Mouse (Mus musculus): ENCODE measurements around the gene H2afj.
A peak's percentile ranks its signal among the peaks of the same experiment; 100 is the strongest.

H2afj gene

GRCm38 (mm10) chr6:136845706-136846480 is 37.8 kb downstream of the H2afj start:
- no peak for DNase-seq (ENCODE audit: extremely low spot score, low spot score)

- no peak for DNase-seq (ENCODE audit: extremely low spot score, low spot score)
Measured at GRCm38 (mm10) chr6:136847267-136847666, 39.2 kb downstream of the H2afj start.

DNA sequence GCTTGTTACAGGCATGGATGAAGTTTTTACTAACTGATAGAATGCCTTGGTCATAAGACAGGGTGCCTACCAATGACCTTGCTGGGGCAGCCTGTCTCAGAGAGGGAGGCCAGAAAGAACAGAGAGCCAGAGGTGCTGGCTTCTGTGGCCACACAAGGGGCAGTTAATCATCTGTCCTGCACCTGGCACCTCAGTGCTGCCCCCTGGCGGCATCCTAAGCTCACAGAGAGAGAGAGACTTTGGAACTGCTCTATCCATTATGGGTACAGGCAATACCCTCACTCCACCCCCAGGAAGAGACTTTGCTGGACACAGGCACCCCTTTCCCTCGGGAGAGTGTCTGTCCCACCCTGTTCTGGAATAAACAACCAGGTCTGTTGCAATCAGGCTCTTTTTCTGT is 39.7 kb downstream of the H2afj start:
- DNase-seq (ENCODE audit: extremely low spot score, low spot score) = peak; percentile 49

DNA sequence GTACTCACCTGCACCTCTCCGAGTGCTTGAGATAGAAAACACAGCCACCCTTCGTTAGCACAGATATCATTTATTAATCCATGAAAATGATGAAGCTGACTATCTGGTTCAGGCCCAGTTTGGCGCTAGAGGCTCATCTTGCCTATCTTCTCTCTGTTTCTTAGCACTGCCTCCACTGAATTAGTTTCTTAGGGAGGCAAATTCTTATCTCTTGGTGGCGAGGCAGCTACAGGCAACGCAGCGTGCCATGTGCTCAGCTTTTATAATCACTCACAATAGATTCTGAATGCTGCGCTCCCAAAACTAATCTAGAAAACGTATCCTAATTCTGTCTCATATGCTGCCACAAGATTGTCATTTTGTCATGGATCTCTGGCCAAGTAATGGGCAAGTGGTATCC is 40.4 kb downstream of the H2afj start:
- no peak for DNase-seq (ENCODE audit: extremely low spot score, low spot score)

GRCm38 (mm10) chr6:136848971-136849370 is 40.9 kb downstream of the H2afj start:
- no peak for DNase-seq (ENCODE audit: extremely low spot score, low spot score)

GRCm38 (mm10) chr6:136850267-136850666 is 42.2 kb downstream of the H2afj start:
- no peak for DNase-seq (ENCODE audit: extremely low spot score, low spot score)

- DNase-seq (ENCODE audit: extremely low spot score, low spot score) = no peak
Measured at GRCm38 (mm10) chr6:136852348-136852747, 44.3 kb downstream of the H2afj start.

- no peak for DNase-seq (ENCODE audit: extremely low spot score, low spot score)
Measured at GRCm38 (mm10) chr6:136852762-136853161, 44.7 kb downstream of the H2afj start.

DNA sequence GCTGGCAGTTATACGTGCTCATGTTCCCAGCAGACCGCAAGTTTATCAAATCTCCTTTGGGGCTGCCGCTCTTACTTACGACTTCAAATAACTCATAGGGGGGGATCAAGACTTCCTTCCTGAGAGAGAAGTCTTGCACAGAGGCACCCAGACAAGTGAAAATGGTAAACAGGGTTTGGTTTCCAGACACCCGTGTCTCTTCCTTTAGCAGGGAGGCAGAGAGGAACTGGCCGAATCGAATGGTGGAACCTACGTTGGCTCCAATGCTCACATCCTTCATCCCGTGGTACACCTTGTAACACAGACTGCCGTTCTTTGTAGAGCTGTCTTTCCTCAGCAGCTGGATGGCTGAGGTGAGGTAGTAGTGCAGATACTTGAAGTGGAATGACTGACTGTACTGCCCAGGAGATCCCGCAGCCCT is 46.3 kb downstream of the H2afj start:
- DNase-seq (ENCODE audit: extremely low spot score, low spot score) = no peak

- DNase-seq (ENCODE audit: extremely low spot score, low spot score) = no peak
Measured at GRCm38 (mm10) chr6:136855183-136855582, 47.1 kb downstream of the H2afj start.

DNA sequence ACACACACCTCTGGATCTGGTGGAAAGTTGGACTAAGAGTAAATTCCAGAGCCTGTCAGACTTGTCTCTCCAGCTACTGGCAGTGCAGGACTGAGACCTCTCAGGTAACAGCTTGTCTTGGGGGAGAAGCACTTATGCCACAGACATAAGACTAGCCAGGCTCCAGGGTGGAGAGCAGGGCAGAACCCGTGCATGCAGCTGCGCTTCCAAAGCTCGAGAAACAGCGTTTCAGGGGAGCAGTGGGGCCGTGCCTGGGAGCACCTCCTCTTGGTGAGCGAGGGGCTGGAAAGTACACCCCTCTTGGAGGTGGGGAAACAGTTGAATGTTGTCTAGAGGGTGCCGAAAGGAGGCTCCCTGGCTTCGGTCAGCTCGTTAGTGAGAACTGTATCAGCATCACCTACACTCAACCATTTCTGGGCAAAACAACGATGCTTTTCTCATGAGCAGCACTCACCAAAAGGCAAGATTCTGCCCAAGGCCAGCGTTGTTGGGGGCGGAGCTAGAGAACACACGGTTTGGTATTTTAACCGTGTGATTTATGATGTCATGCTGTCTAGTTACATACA is 48.1 kb downstream of the H2afj start:
- DNase-seq (ENCODE audit: extremely low spot score, low spot score) = no peak

DNA sequence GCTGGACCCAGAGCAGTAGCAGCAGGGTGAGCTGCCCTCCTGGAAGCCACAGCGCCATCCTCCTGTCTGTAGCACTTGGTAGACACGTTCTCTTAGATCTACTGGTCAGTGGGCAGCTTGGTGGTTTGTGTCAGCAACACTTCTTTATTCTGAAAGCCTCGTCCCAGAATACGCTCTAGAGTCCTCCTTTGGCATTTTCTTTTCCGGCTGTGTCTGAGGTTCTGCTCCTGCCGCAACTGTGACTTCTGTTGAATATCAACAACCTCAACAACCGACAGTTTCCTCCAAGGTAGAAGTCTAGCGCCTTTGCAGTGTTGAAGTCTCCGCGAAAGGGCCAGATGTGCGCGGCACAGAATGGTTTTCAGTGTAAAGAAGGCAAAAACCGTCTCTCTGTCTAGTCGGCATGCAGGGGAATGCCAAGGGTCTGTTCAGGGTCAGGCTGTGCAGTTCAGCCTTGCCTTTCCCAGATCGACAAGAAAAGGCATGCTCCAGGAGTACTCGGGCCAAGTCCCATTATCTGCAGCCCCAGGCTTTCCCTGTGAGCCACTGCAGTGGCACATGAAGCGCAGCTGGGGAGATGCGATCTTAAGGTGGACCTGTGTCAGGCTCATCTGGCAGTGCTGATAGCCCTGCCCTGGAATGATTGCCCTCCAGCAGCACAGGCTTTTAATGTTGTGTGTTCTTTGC is 49.3 kb downstream of the H2afj start, which contains the start of gene Art4:
Gene Art4, minus strand, starts transcription at position 548 of the 687 bp plus-strand sequence.
- no peak for DNase-seq (ENCODE audit: extremely low spot score, low spot score)

DNA sequence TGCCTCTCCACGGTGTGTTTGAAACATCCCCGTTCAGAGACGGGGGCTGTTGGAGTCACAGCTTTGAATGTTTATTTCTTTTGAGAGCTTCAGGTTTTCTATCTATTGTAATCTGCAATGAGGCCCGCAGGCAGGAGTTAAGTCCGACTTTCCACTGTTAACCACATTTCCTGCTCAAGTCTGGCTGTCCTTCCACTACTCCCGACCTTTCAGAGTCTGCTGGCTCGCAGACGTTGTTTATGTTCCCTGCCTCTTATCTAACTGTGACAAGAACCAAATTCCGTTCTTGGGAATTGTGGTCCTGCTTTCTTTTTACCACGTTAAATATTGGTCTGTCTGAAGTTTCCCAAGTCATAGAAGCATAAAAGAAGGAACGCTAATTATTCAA is 49.8 kb downstream of the H2afj start:
- DNase-seq (ENCODE audit: extremely low spot score, low spot score) = no peak

DNA sequence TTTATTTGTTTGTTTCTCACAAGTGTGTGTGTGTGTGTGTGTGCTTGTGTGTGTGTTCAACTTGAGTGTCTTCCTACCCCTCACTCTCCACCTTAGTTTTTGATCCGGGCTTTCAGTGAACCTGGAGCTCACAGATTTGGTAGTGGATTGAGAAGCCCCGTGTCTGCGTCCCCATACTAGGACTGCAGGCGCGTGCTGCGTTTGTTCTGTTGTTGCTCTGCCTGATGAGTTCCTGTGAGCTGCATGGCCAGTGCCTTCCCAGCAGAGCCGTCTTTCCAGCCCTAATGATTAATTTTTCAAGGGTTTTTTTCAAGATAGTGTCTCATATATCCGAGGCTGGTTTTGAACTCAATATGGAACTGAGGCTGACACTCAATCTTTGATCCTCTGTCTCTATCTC is 50.4 kb downstream of the H2afj start:
- no peak for DNase-seq (ENCODE audit: extremely low spot score, low spot score)
